Mouse (Mus musculus) neural tube, embryonic 15.5 days (tissue): ENCODE data around the gene Smpd4. TPM values are rescaled to one million over a fixed set of nuclear protein-coding genes. Genes with fewer than 3 reads are reported as not detected.

Experiments
- ATAC-seq: fragments of 200-750 bp; cut with Nextera tagmentation; 2 replicates; pipeline ENCODE4 v1.8.0; 2017; ENCODE audit warnings: mild to moderate bottlenecking, moderate TSS enrichment, moderate library complexity; ENCODE audit not compliant: low FRiP score
- H3K27ac ChIP-seq: fragments of 300-500 bp; sonication (generic); replicated peaks from 2 replicates; pipeline ENCODE4 v1.5.1; 2015; ENCODE audit warnings: mild to moderate bottlenecking, inconsistent platforms
- H3K27me3 ChIP-seq: fragments of 300-500 bp; sonication (generic); replicated peaks from 2 replicates; pipeline ENCODE4 v1.6.1; 2015; ENCODE audit warnings: inconsistent platforms
- H3K36me3 ChIP-seq: fragments of 300-500 bp; sonication (generic); 2 replicates; pipeline ENCODE4 v1.6.1; 2015; ENCODE audit warnings: inconsistent platforms
- H3K4me1 ChIP-seq: fragments of 300-500 bp; sonication (generic); 2 replicates; pipeline ENCODE4 v1.6.1; 2015; ENCODE audit warnings: inconsistent platforms
- H3K4me2 ChIP-seq: fragments of 300-500 bp; sonication (generic); 2 replicates; pipeline ENCODE4 v1.6.1; 2015; ENCODE audit warnings: inconsistent platforms, mild to moderate bottlenecking, moderate library complexity
- H3K4me3 ChIP-seq: fragments of 300-500 bp; sonication (generic); replicated peaks from 2 replicates; pipeline ENCODE4 v1.5.1; 2015; ENCODE audit warnings: mild to moderate bottlenecking, inconsistent platforms
- H3K9ac ChIP-seq: fragments of 300-500 bp; sonication (generic); replicated peaks from 2 replicates; pipeline ENCODE4 v1.6.1; 2015; ENCODE audit warnings: mild to moderate bottlenecking, inconsistent platforms
- H3K9me3 ChIP-seq: fragments of 300-500 bp; sonication (generic); replicated peaks from 2 replicates; pipeline ENCODE4 v1.6.1; 2016; ENCODE audit warnings: inconsistent platforms
- WGBS: fragments of 180-500 bp; shearing (Covaris S2); methylation state at CpG from one replicate; pipeline ENCODE4 v1.1.7; 2015; ENCODE audit warnings: mixed read lengths; 5-methylcytosine and 5-hydroxymethylcytosine counted together
- polyA plus RNA-seq: library from polyadenylated mRNA; unstranded; fragments of >200 nt; fragmentation: Nextera tagmentation; extraction: Ambion mirVana; gene quantifications from 2 replicates; pipeline ENCODE4 v1.2.1, GENCODE M21; 2015

Gene Smpd4
- polyA plus RNA-seq, 1 experiment from 2014 or later, result 25.8 TPM

DNA sequence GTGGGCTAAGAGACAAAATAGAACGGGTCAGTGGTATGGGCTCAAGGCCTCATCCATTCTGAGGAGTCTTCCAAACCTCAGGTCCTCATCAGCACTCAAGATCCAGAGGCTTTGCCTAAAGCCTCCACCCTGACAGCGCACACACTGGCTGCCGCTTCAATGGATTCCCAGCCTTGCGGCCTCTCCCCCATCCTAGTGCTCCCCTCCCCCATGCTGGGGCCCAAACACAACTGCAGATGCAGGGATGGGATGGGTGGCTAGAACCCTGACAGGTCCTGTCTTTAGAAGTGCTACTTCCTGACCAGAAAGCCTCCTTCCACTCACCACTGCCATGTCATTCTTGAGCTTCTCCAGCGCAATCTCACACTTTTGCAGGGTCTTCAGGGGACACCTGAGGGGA is 34.4 kb downstream of the Smpd4 start:
- no peak overlapping the region for H3K27ac ChIP-seq
- no peaks in the 10 kb centered on the region for H3K27me3 ChIP-seq
- H3K4me1 ChIP-seq, result no peaks in the 10 kb centered on the region
- H3K4me3 ChIP-seq, result no peak overlapping the region
- 95% methylated on average over 5 of the region's 5 CpGs for WGBS
- ATAC-seq, result no peak
- no peak overlapping the region for H3K9ac ChIP-seq
- no peaks in the 10 kb centered on the region for H3K9me3 ChIP-seq
- no peak overlapping the region for H3K4me2 ChIP-seq
- peaks cover 81% of the 10 kb centered on the region for H3K36me3 ChIP-seq

- Histone ChIP-seq H3K9ac (no peak overlapping the region), H3K9me3 (no peaks in the 10 kb centered on the region), H3K27me3 (no peaks in the 10 kb centered on the region), H3K4me1 (no peaks in the 10 kb centered on the region), H3K4me3 (no peak overlapping the region), H3K4me2 (no peak overlapping the region), H3K36me3 (peaks cover 83% of the 10 kb centered on the region), H3K27ac (no peak overlapping the region)
- no peak for ATAC-seq
- WGBS, result 96% methylated on average over 4 of the region's 4 CpGs
These were observed 35.1 kb downstream of the Smpd4 start for GRCm38 (mm10) chr16:17654188-17654795.

DNA sequence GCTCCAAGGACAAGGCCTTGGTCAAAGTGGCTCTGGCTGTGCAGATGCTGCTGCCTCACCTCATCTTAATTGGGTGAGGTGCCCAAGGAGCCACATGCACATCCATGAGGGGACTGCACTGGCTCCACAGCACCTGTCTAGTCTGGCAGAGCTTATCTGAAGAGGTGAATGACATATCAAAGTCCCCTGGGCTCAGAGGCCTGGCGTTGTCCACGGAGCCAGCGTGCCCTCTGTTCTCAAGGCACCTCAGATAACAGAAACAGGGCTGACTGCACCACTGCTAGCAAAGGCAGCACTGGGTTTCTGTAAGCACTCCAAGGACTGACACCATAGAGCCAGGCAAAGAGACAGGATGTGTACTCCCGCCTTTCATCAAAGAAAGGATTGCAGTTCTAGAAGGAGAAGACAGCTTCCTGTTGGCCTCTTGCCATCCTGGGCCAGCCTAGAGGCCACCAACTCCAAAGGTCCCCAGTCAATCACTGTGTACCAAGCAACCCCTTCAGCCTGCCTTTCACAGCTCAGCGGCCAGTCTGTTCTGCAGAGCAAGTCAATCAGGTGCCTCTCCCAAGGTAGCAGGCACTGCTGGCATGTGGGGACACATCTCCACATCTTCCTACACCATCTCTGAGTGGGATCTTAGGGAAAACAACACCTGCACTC is 37.2 kb downstream of the Smpd4 start:
- H3K9me3 ChIP-seq, result no peaks in the 10 kb centered on the region
- ATAC-seq, result no peak
- no peaks in the 10 kb centered on the region for H3K27me3 ChIP-seq
- H3K4me2 ChIP-seq, result no peak overlapping the region
- peaks cover 79% of the 10 kb centered on the region for H3K36me3 ChIP-seq
- H3K4me1 ChIP-seq, result no peaks in the 10 kb centered on the region
- H3K27ac ChIP-seq, result no peak overlapping the region
- WGBS, result 94% methylated on average over 5 of the region's 5 CpGs
- no peak overlapping the region for H3K9ac ChIP-seq
- no peak overlapping the region for H3K4me3 ChIP-seq

- no peaks in the 10 kb centered on the region for H3K9me3 ChIP-seq
- no peak overlapping the region for H3K4me2 ChIP-seq
- no peak overlapping the region for H3K27ac ChIP-seq
- peaks cover 57% of the 10 kb centered on the region for H3K36me3 ChIP-seq
- no peak overlapping the region for H3K9ac ChIP-seq
- no peak for ATAC-seq
- no peak overlapping the region for H3K4me3 ChIP-seq
- H3K27me3 ChIP-seq, result no peaks in the 10 kb centered on the region
- H3K4me1 ChIP-seq, result no peaks in the 10 kb centered on the region
These were observed 46.4 kb downstream of the Smpd4 start for GRCm38 (mm10) chr16:17665568-17665967.

- no peaks in the 10 kb centered on the region for H3K9me3 ChIP-seq
- H3K36me3 ChIP-seq, result peaks cover 73% of the 10 kb centered on the region
- no peaks in the 10 kb centered on the region for H3K4me1 ChIP-seq
- no peak for ATAC-seq
- H3K27me3 ChIP-seq, result no peaks in the 10 kb centered on the region
- H3K9ac ChIP-seq, result no peak overlapping the region
- H3K4me2 ChIP-seq, result no peak overlapping the region
- no peak overlapping the region for H3K27ac ChIP-seq
- no peak overlapping the region for H3K4me3 ChIP-seq
These were observed 50.7 kb downstream of the Smpd4 start for GRCm38 (mm10) chr16:17669886-17670285.

Other genes with a start within 250 kb of the Smpd4 start
- gene Snap29, start 213.4 kb upstream of the Smpd4 start, polyA plus RNA-seq, result 23.3 and 24.0 TPM in 2 replicates
- 54.6 and 59.7 TPM in 2 replicates for gene Pi4ka, start 213.0 kb upstream of the Smpd4 start, polyA plus RNA-seq
- gene Crkl, start 167.4 kb upstream of the Smpd4 start, polyA plus RNA-seq, result 76.3 and 77.4 TPM in 2 replicates
- gene Aifm3, start 129.7 kb upstream of the Smpd4 start, polyA plus RNA-seq, result 3.4 and 4.8 TPM in 2 replicates
- gene Lztr1, start 110.7 kb upstream of the Smpd4 start, polyA plus RNA-seq, result 118 and 129 TPM in 2 replicates
- gene Thap7, start 88.2 kb upstream of the Smpd4 start, polyA plus RNA-seq, result 58.1 and 60.8 TPM in 2 replicates
- 0.98 and 1.3 TPM in 2 replicates for gene Lrrc74b, start 58.1 kb upstream of the Smpd4 start, polyA plus RNA-seq
- gene P2rx6, start 57.5 kb upstream of the Smpd4 start, polyA plus RNA-seq, result 2.6 and 2.8 TPM in 2 replicates
- gene Slc7a4, start 36.1 kb upstream of the Smpd4 start, polyA plus RNA-seq, result 40.4 and 46.1 TPM in 2 replicates
- 13.7 and 14.0 TPM in 2 replicates for gene Ccdc74a, start 27.1 kb downstream of the Smpd4 start, polyA plus RNA-seq
- 46.1 and 47.3 TPM in 2 replicates for gene Med15, start 113.5 kb downstream of the Smpd4 start, polyA plus RNA-seq
- gene Klhl22, start 140.3 kb downstream of the Smpd4 start, polyA plus RNA-seq, result 86.2 and 89.1 TPM in 2 replicates
- 2.7 and 3.8 TPM in 2 replicates for gene Scarf2, start 177.9 kb downstream of the Smpd4 start, polyA plus RNA-seq
- gene B830017H08Rik, start 213.8 kb downstream of the Smpd4 start, polyA plus RNA-seq, result 4.0 and 5.3 TPM in 2 replicates
- gene Car15, start 219.0 kb downstream of the Smpd4 start, polyA plus RNA-seq, result 2.8 and 3.2 TPM in 2 replicates